Mouse (Mus musculus) left cerebral cortex, postnatal 36 days (tissue): Measurements from ENCODE around the gene Mybbp1a. TPM values are rescaled to one million over a fixed set of nuclear protein-coding genes. Genes with fewer than 3 reads are reported as not detected.
"Not testable (repeated sequence)": the region's sequence is repeated elsewhere in the genome, so short reads cannot be mapped to it uniquely, and the experiment has no call there.

Source experiments
- DNase-seq, 2 experiments: peaks; one replicate each; pipeline ENCODE4 v3.0.0; 2021 to 2022; ENCODE audit warnings: low spot score in 2 of 2, mixed read lengths in 1 of 2
- intact Hi-C: fragments of 180-260 bp; cut with DNase I; formaldehyde crosslinking; loops from one replicate; pipeline ENCODE4 v1.15.1; 2025
- total RNA-seq, 2 experiments: library from RNA; stranded (reverse); gene quantifications; 2 replicates each; pipeline ENCODE4 v1.2.3; 2021

Mybbp1a gene
- total RNA-seq, 2 experiments from 2014 or later: 42.8 to 50.2 TPM

DNA sequence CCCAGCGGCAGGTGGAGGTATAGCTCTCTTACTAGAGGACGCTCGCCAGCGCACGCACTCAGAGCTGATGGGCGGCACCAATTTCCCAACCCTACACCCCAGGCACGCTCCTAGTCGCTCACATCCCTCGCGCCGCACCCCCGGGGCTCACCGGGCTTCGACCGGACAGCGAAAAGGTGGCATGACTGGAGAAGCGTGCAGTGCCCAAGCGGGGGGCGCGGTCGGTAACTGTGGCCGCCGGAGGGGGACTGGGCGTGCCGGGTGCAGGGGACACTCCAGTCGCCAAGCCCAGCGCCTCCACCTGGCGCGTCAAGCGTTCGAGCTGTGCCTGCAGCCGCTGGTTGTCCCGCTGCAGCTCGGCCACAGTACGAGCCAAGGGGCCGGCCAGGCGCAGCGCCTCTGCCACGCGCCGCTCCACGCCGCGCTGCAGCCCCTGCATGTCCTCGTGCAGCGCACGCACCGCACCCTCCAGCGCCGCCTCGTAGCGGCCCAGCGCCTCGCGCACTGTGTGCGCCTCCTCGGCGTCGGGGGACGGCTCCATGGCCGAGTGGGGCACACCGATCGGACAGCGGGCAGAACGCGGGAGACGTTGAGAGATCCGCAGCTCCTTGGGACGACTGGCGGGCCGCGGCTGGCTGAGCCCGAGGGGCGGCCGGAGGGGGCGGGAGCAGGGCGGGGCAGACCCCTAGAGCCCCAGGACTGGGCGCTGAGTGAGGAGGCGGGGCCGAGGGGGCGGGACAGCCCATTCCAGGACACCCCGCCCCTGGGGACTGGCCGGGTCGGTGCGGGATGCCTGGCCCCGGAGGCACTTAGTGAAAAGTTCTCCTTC is 29.8 kb upstream of the Mybbp1a start, which contains the start of gene Smtnl2:
Smtnl2 (minus strand) TSS at position 621 of the 829 bp plus-strand sequence.
- DNase-seq: peak; percentile 21 to 36
- intact Hi-C loops: no loop called here

- DNase-seq: no peak
- intact Hi-C loops: no loop called here
Measured at GRCm38 (mm10) chr11:72411945-72412344, 29.2 kb upstream of the Mybbp1a start.

- intact Hi-C loops: no loop called here
- no peak for DNase-seq
Measured at GRCm38 (mm10) chr11:72413016-72413415, 28.1 kb upstream of the Mybbp1a start.

GRCm38 (mm10) chr11:72413601-72414190 is 27.5 kb upstream of the Mybbp1a start:
- no peak for DNase-seq
- intact Hi-C loops: no loop called here

DNA sequence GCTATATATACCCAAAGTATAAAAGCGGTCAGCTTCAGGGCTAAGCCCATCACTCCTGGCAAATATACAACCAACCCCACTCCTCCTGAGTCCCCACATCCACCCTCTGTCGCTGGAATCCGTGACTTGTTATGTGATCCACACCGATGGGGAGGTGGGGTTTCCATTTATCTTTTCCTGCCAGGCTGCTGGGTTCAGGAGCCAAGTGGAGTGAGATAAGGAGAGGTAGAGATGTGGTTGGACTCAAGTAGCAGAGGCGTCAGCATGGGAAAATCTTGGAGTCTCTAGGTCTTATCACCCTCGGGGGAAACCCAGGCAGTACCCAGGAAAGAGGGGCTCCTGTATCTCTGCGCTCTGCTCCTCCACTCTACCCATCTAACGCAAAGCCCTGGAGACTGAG is 26.0 kb upstream of the Mybbp1a start:
- intact Hi-C loops: no loop called here

DNA sequence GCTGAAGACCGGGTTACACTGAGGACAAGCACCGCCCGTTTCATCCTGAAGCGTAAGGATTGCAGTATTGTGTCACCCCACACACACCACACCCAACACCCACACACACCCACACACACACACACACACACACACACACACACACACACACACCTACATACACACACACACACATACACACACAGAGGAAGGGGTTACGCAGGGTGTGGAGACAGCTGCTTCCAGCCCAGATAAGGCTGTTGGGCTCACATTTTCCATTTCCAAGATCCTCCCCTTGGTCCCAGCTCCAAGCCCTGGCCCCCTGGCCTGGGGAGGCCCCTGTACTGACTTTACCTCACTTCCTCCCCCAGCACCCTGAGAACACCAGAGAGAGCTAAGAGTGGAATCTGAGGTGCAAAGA is 24.5 kb upstream of the Mybbp1a start:
- DNase-seq: no peak
- intact Hi-C loops: no loop called here

More for the DNA sequence above, 26.0 kb upstream of the Mybbp1a start:
- DNase-seq: no peak

DNA sequence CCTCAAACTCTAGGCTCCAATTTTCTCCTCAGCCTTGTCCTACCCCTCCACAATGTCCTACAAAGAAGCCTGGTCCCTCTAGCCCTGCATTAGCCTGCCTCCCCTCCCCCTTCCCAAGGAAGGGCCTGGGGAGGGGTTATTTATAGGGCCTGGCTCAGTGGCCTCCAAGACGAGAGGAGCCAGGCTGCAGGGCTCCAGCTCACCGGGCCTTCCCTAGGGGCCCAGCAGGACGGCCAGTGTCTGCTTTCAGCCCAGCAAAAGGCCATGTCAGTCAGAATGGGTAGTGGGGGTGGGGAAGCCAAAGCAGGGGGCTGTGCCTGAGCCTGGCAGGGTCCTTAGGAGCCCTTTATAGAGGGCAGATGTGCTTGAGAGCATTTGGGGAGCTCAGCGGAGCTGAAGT is 23.8 kb upstream of the Mybbp1a start:
- intact Hi-C loops: no loop called here
- no peak for DNase-seq

- intact Hi-C loops: no loop called here
- no peak for DNase-seq
Measured at GRCm38 (mm10) chr11:72418227-72418626, 22.9 kb upstream of the Mybbp1a start.

GRCm38 (mm10) chr11:72419006-72419405 is 22.1 kb upstream of the Mybbp1a start:
- intact Hi-C loops: no loop called here

DNA sequence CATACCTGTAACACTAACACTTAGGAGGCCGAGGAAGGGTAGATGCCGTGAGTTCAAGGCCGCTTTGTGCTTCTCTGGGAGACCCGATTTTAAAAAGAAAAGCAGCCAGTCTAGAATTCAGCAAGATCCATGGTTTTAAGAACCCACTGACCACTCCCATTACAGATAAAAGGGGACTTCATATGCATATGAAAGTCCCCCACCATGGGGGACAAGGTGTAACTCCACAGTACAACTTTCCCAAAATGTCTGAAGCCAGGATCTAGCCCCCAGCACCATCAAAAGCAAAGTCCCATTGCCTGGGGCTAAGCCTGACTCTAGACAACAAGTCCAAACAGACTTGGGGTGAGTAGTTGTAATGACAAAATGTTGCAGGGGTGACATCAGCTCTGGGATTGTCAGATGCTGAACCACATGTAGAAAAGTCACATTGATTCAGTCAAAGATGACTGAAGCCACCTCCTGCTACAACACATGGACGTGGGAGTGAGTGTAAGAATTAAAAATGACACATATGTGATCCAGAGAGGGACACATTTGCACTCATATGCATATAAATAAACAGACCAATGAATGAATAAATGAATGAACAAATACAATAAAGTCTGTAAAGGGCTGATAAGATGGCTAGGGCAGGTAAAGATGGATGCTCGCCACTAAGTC is 20.6 kb upstream of the Mybbp1a start:
- DNase-seq: no peak
- intact Hi-C loops: no loop called here

More at GRCm38 (mm10) chr11:72419006-72419405, 22.1 kb upstream of the Mybbp1a start:
- no peak for DNase-seq

- intact Hi-C loops: no loop called here
Measured at GRCm38 (mm10) chr11:72421518-72422278, 19.5 kb upstream of the Mybbp1a start.

DNA sequence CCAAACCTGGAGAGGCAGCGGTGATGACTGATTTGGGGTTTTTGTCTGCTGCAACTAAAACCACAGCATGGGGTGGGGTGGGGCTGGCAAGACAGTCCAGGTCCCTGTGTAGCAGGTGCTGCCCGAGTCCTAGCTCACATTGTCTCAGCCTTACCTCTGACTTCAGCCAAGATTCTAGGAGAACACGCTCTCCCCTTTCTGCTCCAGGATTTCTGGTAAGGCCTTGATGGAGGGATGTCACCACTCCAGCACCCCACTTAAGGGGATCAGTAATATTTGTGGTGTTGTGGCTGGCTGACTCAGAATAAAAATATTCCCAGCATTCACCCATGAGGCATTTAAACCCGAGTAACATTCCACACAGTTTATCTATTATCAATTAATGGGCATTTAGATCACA is 17.5 kb upstream of the Mybbp1a start:
- intact Hi-C loops: no loop called here
- no peak for DNase-seq

More at GRCm38 (mm10) chr11:72421518-72422278, 19.5 kb upstream of the Mybbp1a start:
- no peak for DNase-seq

DNA sequence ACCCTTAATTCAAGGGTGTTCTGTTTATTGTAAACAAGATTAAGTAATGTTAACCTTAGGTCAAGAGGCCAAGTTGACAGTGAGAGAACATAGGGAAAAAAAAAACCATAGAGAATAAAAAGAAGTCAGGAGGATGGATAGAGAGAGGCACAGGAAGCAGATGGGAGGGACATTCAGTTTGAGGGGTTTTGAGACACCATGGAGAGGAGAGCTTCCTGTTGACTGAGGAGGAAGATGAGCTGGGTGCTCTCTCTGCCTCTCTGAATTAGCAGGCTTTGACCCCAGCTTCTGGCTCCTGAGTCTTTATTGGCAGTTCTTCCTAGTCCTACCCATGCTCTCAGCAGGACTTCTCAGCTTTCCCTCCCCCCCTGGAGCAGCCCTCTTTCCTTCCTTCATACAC is 16.0 kb upstream of the Mybbp1a start:
- intact Hi-C loops: no loop called here
- no peak for DNase-seq

DNA sequence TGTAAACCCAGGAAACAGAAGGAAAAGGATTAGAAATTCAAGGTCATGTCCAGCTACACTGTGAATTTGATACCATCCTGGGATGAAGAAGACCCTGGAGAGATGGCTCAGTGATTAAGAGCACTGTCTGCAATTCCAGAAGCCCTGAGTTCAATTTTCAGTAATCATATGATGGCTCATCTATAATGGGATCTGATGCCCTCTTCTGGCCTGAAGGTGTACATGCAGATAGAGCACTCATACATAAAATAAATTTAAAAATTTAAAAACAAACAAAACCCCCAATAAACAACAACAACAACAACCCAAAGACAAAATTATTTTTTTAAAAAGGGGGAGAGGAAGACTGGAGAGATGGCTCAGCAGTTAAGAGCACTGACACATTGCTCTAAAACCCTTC is 14.3 kb upstream of the Mybbp1a start:
- DNase-seq: no peak
- intact Hi-C loops: no loop called here

DNA sequence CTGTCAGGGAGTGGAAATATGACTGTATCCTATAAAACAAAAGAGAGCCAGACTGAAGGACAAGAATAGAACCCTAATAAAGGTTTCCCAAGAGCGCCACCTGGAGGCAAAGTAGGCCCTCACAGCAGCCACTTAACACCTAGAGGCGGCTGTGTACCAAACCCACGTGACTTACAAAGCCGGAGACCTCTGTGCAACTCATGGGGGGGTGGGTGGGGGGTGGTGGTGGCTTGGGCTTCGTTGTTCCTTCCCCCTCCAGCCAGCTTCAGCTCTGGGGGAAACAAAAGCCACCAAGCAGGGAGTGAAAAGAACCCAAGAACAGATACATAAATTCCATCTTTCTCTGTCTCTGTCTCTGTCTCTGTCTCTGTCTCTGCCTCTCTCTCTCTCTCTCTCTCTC is 12.5 kb upstream of the Mybbp1a start:
- intact Hi-C loops: loop anchor here (2.0 kb wide), 3 partner anchors 74 to 204 kb away; no protein-coding TSS in a partner anchor
- peak in 1 of 2 experiments; percentile 56 for DNase-seq

DNA sequence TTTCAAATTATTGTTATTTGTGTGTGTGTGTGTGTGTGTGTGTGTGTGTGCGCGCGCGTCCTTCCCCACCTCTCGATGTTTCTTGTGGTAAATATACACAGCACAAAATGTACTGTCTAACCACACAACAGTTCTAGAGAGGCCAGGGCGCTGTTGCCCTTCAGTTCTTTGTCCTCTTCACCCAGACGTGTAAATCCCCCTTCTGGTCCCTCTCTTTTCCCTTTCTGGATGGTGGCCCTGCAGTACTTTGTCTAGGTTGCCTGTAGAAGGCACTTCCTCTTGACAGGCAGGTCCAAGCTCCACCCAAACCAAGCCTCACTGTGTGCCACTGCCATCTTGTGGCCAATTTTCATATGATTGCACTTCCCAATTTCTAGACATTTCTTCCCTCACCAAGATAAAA is 11.9 kb upstream of the Mybbp1a start:
- peak; percentile 66 to 71 for DNase-seq
- intact Hi-C loops: loop anchor here (2.0 kb wide), 3 partner anchors 74 to 204 kb away; no protein-coding TSS in a partner anchor

GRCm38 (mm10) chr11:72430311-72431068 is 10.7 kb upstream of the Mybbp1a start:
- intact Hi-C loops: not testable (repeated sequence)

GRCm38 (mm10) chr11:72434963-72435693 is 6.0 kb upstream of the Mybbp1a start, which contains the start of gene Ggt6:
TSS of gene Ggt6 (plus strand) at chr11:72435526.
- no peak for DNase-seq
- intact Hi-C loops: loop anchor here (5.0 kb wide), 2 partner anchors 127 to 193 kb away; no protein-coding TSS in a partner anchor

More at GRCm38 (mm10) chr11:72430311-72431068, 10.7 kb upstream of the Mybbp1a start:
- not testable (repeated sequence) for DNase-seq
